Mouse (Mus musculus) MEL (cell line): ENCODE results near the gene Sptbn1. TPM values are rescaled to one million over a fixed set of nuclear protein-coding genes. Genes with fewer than 3 reads are reported as not detected.

Experiments
- DNase-seq: peaks from one replicate; pipeline ENCODE4 v3.0.0; 2011; ENCODE audit warnings: low read depth, low spot score
- H3K27ac ChIP-seq: 2 replicates; pipeline ENCODE4 v1.5.1; 2012; ENCODE audit warnings: low read depth, mild to moderate bottlenecking, control low read depth, low read length, moderate library complexity; ENCODE audit not compliant: control insufficient read depth
- H3K27me3 ChIP-seq, 2 experiments: fragments of 150-350 bp in 1 of 2; sonication (generic) in 1 of 2; 2 replicates each; pipeline ENCODE4 v1.6.1; 2012; ENCODE audit warnings: low read length in 2 of 2, mild to moderate bottlenecking in 2 of 2, improper control_type of control experiment in 1 of 2, moderate library complexity in 1 of 2; ENCODE audit not compliant: insufficient read depth in 2 of 2, control insufficient read depth in 1 of 2
- H3K36me3 ChIP-seq, 2 experiments: 2 replicates each; pipeline ENCODE4 v1.6.1; 2012 to 2014; ENCODE audit warnings: low read length in 2 of 2, improper control_type of control experiment in 1 of 2, inconsistent platforms in 1 of 2, mild to moderate bottlenecking in 1 of 2; ENCODE audit not compliant: insufficient read depth in 2 of 2, control insufficient read depth in 1 of 2
- H3K4me1 ChIP-seq, 2 experiments: fragments of 150-350 bp in 1 of 2; sonication (generic) in 1 of 2; 2 replicates each; pipeline ENCODE4 v1.6.1; 2012; ENCODE audit warnings: low read length in 2 of 2, improper control_type of control experiment in 1 of 2, mild to moderate bottlenecking in 1 of 2; ENCODE audit not compliant: insufficient read depth in 2 of 2, control insufficient read depth in 1 of 2
- H3K4me3 ChIP-seq, 2 experiments: fragments of 150-350 bp in 1 of 2; sonication (generic) in 1 of 2; 2 replicates each; pipeline ENCODE4 v1.5.1; 2012; ENCODE audit warnings: low read depth in 2 of 2, low read length in 2 of 2, mild to moderate bottlenecking in 2 of 2, moderate library complexity in 2 of 2, control low read depth in 1 of 2, improper control_type of control experiment in 1 of 2; ENCODE audit not compliant: control insufficient read depth in 1 of 2, insufficient read depth in 1 of 2
- H3K79me2 ChIP-seq: 2 replicates; pipeline ENCODE4 v1.6.1; 2012; ENCODE audit warnings: mild to moderate bottlenecking, low read length, moderate library complexity; ENCODE audit not compliant: control insufficient read depth, poor library complexity, insufficient read depth
- H3K9ac ChIP-seq: 2 replicates; pipeline ENCODE4 v1.6.1; 2012; ENCODE audit warnings: low read depth, mild to moderate bottlenecking, control low read depth, low read length, moderate library complexity; ENCODE audit not compliant: control insufficient read depth, poor library complexity, severe bottlenecking
- H3K9me3 ChIP-seq: fragments of 150-350 bp; sonication (generic); replicated peaks from 2 replicates; pipeline ENCODE4 v1.6.1; 2012; ENCODE audit warnings: mild to moderate bottlenecking, low read length, improper control_type of control experiment, moderate library complexity; ENCODE audit not compliant: insufficient read depth
- BHLHE40 ChIP-seq: IDR thresholded peaks from 2 replicates; pipeline ENCODE4 v1.6.1; 2012; ENCODE audit warnings: low read depth, mild to moderate bottlenecking, inconsistent platforms, low read length, improper control_type of control experiment, borderline replicate concordance
- CHD1 ChIP-seq: IDR thresholded peaks from 2 replicates; pipeline ENCODE4 v1.6.1; 2012; ENCODE audit warnings: low read depth, mild to moderate bottlenecking, inconsistent platforms, low read length, improper control_type of control experiment
- CHD2 ChIP-seq: IDR thresholded peaks from 2 replicates; pipeline ENCODE4 v1.6.1; 2011; ENCODE audit warnings: low read length, improper control_type of control experiment
- E2F4 ChIP-seq: IDR thresholded peaks from 2 replicates; pipeline ENCODE4 v1.6.1; 2011; ENCODE audit warnings: low read depth, low read length, improper control_type of control experiment, borderline replicate concordance
- ELF1 ChIP-seq: IDR thresholded peaks from 2 replicates; pipeline ENCODE4 v1.6.1; 2014; ENCODE audit warnings: low read depth, mild to moderate bottlenecking, inconsistent platforms, low read length, improper control_type of control experiment, moderate library complexity
- ETS1 ChIP-seq: IDR thresholded peaks from 2 replicates; pipeline ENCODE4 v1.6.1; 2012; ENCODE audit warnings: low read depth, mild to moderate bottlenecking, inconsistent platforms, low read length, improper control_type of control experiment, moderate library complexity
- GATA1 ChIP-seq: IDR thresholded peaks from 2 replicates; pipeline ENCODE4 v1.6.1; 2011; ENCODE audit warnings: low read depth, low read length, improper control_type of control experiment
- HCFC1 ChIP-seq: IDR thresholded peaks from 2 replicates; pipeline ENCODE4 v1.6.1; 2012; ENCODE audit warnings: low read depth, mild to moderate bottlenecking, inconsistent platforms, low read length, improper control_type of control experiment, moderate library complexity
- JUND ChIP-seq: IDR thresholded peaks from 2 replicates; pipeline ENCODE4 v1.6.1; 2011; ENCODE audit warnings: low read depth, mild to moderate bottlenecking, improper control_type of control experiment, low read length
- KAT2A ChIP-seq: conservative IDR thresholded peaks from 2 replicates; pipeline ENCODE4 v1.6.1; 2012; ENCODE audit warnings: low read depth, low read length, improper control_type of control experiment, inconsistent platforms
- MAX ChIP-seq: IDR thresholded peaks from 2 replicates; pipeline ENCODE4 v1.6.1; 2011; ENCODE audit warnings: low read length, improper control_type of control experiment
- MAZ ChIP-seq: IDR thresholded peaks from 2 replicates; pipeline ENCODE4 v1.6.1; 2012; ENCODE audit warnings: low read depth, mild to moderate bottlenecking, inconsistent platforms, low read length, improper control_type of control experiment
- MXI1 ChIP-seq: IDR thresholded peaks from 2 replicates; pipeline ENCODE4 v1.6.1; 2011; ENCODE audit warnings: mild to moderate bottlenecking, low read depth, low read length, improper control_type of control experiment
- MYB ChIP-seq: IDR thresholded peaks from 2 replicates; pipeline ENCODE4 v1.6.1; 2011; ENCODE audit warnings: mild to moderate bottlenecking, low read depth, low read length, improper control_type of control experiment
- MYC ChIP-seq: IDR thresholded peaks from 2 replicates; pipeline ENCODE4 v1.6.1; 2011; ENCODE audit warnings: low read depth, mild to moderate bottlenecking, low read length, improper control_type of control experiment, moderate library complexity
- POLR2AphosphoS2 ChIP-seq: IDR thresholded peaks from 2 replicates; pipeline ENCODE4 v1.6.1; 2011; ENCODE audit warnings: low read length, improper control_type of control experiment
- RAD21 ChIP-seq: IDR thresholded peaks from 2 replicates; pipeline ENCODE4 v1.6.1; 2011; ENCODE audit warnings: mild to moderate bottlenecking, low read depth, low read length, improper control_type of control experiment
- SMC3 ChIP-seq: IDR thresholded peaks from 2 replicates; pipeline ENCODE4 v1.6.1; 2011; ENCODE audit warnings: low read depth, low read length, improper control_type of control experiment
- TCF12 ChIP-seq: IDR thresholded peaks from 2 replicates; pipeline ENCODE4 v1.6.1; 2014; ENCODE audit warnings: low read depth, mild to moderate bottlenecking, inconsistent platforms, low read length, improper control_type of control experiment, moderate library complexity
- USF2 ChIP-seq, 2 experiments: IDR thresholded peaks; 2 replicates each; pipeline ENCODE4 v1.6.1; 2011 to 2012; ENCODE audit warnings: improper control_type of control experiment in 2 of 2, low read length in 2 of 2, borderline replicate concordance in 1 of 2, inconsistent platforms in 1 of 2, low read depth in 1 of 2, mild to moderate bottlenecking in 1 of 2; ENCODE audit not compliant: insufficient read depth in 1 of 2
- ZKSCAN1 ChIP-seq: IDR thresholded peaks from 2 replicates; pipeline ENCODE4 v1.6.1; 2012; ENCODE audit warnings: low read depth, mild to moderate bottlenecking, inconsistent platforms, low read length, improper control_type of control experiment, moderate library complexity
- ZMIZ1 ChIP-seq: IDR thresholded peaks from 2 replicates; pipeline ENCODE4 v1.6.1; 2012; ENCODE audit warnings: low read depth, mild to moderate bottlenecking, inconsistent platforms, low read length, improper control_type of control experiment, moderate library complexity
- polyA plus RNA-seq, 2 experiments: library from polyadenylated mRNA; stranded (reverse) in 1 of 2; unstranded in 1 of 2; fragments of >175 nt in 1 of 2; fragments of >200 nt in 1 of 2; gene quantifications; 2 replicates each; pipeline versions ENCODE4 v1.2.1 to v1.2.4; 2012; ENCODE audit warnings: low replicate concordance in 2 of 2, low read depth in 1 of 2; ENCODE audit not compliant: insufficient read length in 2 of 2, insufficient read depth in 1 of 2, missing spikeins in 1 of 2
- total RNA-seq: library from RNA; depleted of rRNA; stranded (reverse); fragments of 300-350 nt; gene quantifications from 2 replicates; pipeline ENCODE4 v1.2.3, GENCODE M21; 2012

Gene Sptbn1
- total and polyA plus RNA-seq, 3 experiments: 14.6 to 20.2 TPM; not detected in 1

GRCm38 (mm10) chr11:30263627-30264026 is 4.3 kb downstream of the Sptbn1 start:
- TF ChIP-seq SMC3 (no peak), TCF12 (no peak), USF2 (IDR thresholded peaks at IDR 0.05; ENCODE audit: borderline replicate concordance in 1 of 2, insufficient read depth in 1 of 2, low read depth in 1 of 2, low read length in 2 of 2) (no peak), ETS1 (no peak), BHLHE40 (no peak), POLR2AphosphoS2 (no peak), ELF1 (no peak), MYB (no peak), MAX (no peak), JUND (no peak), CHD1 (no peak), KAT2A (no peak), ZMIZ1 (no peak), MAZ (no peak), ZKSCAN1 (no peak), CHD2 (no peak)

GRCm38 (mm10) chr11:30258739-30259350 is 9.1 kb downstream of the Sptbn1 start:
- H3K9me3 ChIP-seq: no peaks in the 10 kb centered on the region
- H3K79me2 ChIP-seq: no peaks in the 10 kb centered on the region
- no peak overlapping the region for H3K27ac ChIP-seq
- H3K9ac ChIP-seq: no peak overlapping the region
- no peaks in the 10 kb centered on the region; a peak in 1 of 4 replicates for H3K4me1 ChIP-seq
- TF ChIP-seq JUND: no peak
- no peak for TF ChIP-seq MYC
- no peak for TF ChIP-seq ZKSCAN1
- no peak for TF ChIP-seq CHD2
- TF ChIP-seq TCF12: no peak
- no peak for TF ChIP-seq MXI1
- TF ChIP-seq E2F4: no peak
- no peak for TF ChIP-seq RAD21
- no peak for TF ChIP-seq SMC3
- TF ChIP-seq MAZ: no peak
- no peak for TF ChIP-seq HCFC1
- no peak for TF ChIP-seq BHLHE40
- no peak for TF ChIP-seq GATA1
- TF ChIP-seq MYB: no peak
- H3K36me3 ChIP-seq: no peaks in the 10 kb centered on the region
- no peak overlapping the region for H3K4me3 ChIP-seq
- H3K27me3 ChIP-seq: no peaks in the 10 kb centered on the region
- no peak for DNase-seq

More at GRCm38 (mm10) chr11:30263627-30264026, 4.3 kb downstream of the Sptbn1 start:
- Histone ChIP-seq H3K36me3 (no peaks in the 10 kb centered on the region), H3K27me3 (peaks cover 10 to 13% of the 10 kb centered on the region in 2 experiments), H3K4me1 (no peaks in the 10 kb centered on the region; a peak in 1 of 4 replicates), H3K9me3 (no peaks in the 10 kb centered on the region), H3K79me2 (no peaks in the 10 kb centered on the region; the same call in 1 of the 2 replicates), H3K4me3 (no peak overlapping the region), H3K27ac (no peak overlapping the region), H3K9ac (no peak overlapping the region)
- DNase-seq: no peak
